Mouse (Mus musculus) E14TG2a.4 (cell line): Measurements from ENCODE around the gene Lamc1.

ENCODE experiments used
- CTCF ChIP-seq: conservative IDR thresholded peaks from 2 replicates; pipeline ENCODE4 v1.5.1; 2014; ENCODE audit warnings: low read length
- NANOG ChIP-seq: IDR thresholded peaks from 2 replicates; pipeline ENCODE4 v1.6.1; 2014; ENCODE audit warnings: borderline replicate concordance, low read length, mixed read lengths
- POU5F1 ChIP-seq: IDR thresholded peaks from 2 replicates; pipeline ENCODE4 v1.6.1; 2014; ENCODE audit warnings: low read length, borderline replicate concordance

GRCm38 (mm10) chr1:153286216-153286615 lies 46.4 kb downstream of the Lamc1 start:
- TF ChIP-seq CTCF (no peak), POU5F1 (no peak), NANOG (no peak)
